Mouse (Mus musculus) heart, adult 8-10 months (tissue): ENCODE measurements around the gene Lamc2. TPM values are rescaled to one million over a fixed set of nuclear protein-coding genes. Genes with fewer than 3 reads are reported as not detected.
"Not testable (repeated sequence)": the region's sequence is repeated elsewhere in the genome, so short reads cannot be mapped to it uniquely, and the experiment has no call there.

Experiments
- DNase-seq: peaks from one replicate; pipeline ENCODE4 v3.0.0; 2022; ENCODE audit warnings: low spot score
- total RNA-seq, 4 experiments: library from RNA; stranded (reverse); gene quantifications; 2 replicates each; pipeline ENCODE4 v1.2.4; 2022

Lamc2 gene
- total RNA-seq, 4 experiments from 2014 or later, result 8.3 to 14.2 (median 11.6) TPM

DNA sequence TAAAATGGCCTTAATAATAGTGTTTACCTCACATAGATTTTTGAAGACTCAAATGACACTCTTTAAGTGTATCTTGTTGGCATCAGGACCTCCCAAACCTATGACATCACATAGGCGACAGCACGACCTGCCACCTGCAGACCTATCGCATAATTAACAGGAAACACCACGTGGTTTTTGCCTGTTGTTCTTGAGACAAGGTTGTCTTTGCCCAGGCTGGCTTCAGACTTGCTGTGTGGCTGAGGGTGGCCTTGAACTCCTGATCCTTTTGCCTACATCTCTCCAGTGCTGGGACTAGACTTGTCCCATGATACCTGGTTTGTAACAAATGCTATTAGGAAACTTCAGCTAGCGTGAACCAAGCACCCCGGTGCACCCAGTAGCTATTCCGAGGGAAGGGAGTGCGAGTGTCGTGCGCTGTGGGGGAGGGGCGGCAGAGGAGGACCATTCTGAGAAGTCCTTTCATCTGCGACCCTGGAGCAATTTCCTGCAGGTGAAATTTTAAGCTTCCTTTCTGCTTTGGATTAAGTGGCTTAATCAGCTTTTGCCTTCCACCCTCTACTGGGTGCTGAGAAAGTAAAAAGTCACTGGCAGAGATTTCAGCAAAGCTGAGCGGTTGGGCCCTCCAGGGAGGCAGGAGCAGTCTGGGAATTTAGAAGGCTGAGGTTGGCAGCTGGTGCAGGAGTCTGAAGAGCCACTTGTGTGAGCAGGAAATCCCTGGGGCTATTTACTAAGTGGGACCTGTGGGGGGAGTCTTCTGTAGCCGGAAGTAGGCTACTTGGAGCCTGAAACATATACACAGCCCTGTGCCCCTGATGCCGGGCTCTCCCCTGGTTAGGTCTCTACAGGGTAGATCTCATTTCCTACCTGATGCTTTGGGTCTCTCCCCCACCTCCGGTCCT, 90.2 kb downstream of the Lamc2 start:
- no peak for DNase-seq

DNA sequence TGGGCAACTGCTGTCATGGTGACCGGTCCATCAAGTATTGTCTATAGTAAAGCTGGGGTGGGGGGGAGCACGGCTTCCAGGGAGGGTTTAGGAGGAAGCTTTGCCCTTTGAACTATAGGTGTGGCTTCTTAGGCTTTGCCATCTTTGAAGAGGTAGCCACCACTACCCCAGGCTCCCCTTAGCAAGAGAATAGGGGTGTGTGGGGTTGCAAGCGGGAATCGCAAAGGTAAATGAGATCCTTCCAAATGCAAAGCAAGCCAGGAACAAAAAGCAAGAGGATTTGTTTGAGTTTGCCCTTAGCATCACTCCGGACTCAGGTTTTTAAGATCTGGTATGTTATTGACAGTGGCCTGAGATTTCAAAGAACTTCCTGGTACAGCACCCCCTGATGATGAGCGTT, 90.9 kb downstream of the Lamc2 start:
- DNase-seq, result no peak

GRCm38 (mm10) chr1:153094226-153095076, 91.8 kb downstream of the Lamc2 start:
- DNase-seq, result no peak

DNA sequence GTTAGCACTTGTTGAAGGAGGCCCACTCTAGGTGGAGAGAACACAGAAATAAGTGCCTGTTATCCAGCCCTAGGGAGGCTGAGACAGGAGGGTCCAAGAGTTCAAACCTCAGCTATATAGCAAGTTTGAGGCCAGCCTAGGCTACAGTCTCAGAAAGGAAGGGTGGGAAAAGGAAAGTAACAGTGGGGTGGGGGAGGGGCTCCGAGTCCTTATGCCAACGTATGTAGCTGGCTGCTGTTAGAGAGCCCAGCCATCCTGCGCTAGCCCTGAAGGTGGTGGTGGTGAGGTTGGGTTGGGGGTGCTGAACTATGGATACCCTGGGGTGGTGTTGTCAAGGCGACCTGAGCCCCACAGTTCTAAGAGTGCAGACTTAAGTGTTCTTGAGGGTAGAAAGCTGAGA, 92.7 kb downstream of the Lamc2 start:
- no peak for DNase-seq

- no peak for DNase-seq
These were observed 93.1 kb downstream of the Lamc2 start for GRCm38 (mm10) chr1:153093172-153093571.

DNA sequence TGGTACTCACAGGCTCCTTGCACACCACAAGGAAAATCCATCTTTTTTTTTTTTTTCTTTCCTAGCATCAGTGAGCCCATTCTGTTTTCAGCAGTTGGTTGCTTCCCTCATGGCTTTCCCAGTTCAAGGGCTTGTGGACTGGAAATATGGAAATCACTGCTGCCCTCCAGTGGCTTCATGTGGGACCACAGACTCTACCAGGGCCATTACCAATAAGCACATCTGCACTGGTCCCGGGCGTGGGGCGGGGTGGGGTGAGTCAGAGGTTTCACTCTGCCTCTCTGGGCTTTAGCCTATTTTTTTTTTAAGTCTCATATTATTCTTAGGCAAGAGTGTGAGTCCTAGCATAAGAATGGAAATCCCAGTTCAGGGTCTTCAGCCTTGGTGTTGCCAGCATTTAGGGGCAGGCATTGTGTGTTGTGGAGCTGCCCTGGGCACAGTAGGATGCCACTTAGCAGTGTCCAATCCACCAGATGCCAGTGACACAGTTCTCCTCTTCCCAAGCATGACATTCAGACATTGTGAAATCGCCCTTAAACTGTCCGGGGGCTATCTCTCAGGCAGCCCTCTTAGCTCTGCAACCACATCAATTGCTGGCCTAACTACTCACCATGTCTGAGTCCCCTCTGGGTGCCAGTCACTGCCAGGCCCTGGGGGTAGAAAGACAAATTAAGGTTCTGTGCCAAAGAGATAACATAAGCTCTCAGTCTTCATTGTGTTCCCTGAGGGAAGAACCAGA, 93.8 kb downstream of the Lamc2 start:
- peak; percentile 79 for DNase-seq

DNA sequence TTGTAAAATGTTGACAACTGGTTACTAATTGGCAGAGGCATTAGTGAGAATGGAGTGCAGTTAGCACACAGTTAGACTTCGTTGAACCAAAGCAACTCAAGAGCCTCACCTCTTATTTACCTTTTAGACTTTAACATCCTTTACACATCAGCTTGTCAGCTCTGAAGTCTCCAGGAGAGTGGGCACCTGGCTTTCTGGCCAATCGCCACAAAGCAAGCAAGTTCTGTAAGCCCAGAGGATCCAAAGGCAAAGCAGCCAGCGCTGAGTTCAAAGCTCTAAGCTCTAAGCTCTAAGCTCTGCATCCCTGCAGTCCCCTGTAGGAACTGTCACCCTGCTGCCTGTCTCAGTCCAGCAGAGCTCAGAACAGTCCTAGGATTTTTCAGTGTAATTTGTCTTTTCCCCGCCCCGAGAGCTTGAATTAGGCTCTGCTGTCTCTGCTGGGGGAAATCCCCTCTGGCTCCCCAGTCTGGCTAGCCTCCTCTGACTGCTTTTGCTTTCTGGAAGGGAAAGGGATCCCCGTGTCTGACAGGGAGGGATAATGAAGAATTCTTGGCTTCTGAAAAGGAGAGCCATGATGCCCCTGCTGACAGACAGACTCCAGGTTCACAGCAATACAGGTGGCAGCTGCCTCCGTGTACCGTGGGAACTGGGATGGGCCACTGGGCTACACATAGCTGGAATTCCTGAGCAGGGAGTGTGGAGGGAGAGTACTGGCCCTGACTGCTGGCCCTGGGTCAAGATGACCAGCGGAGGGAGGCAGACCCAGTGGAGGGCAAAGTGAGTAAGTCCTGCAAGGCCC, 94.6 kb downstream of the Lamc2 start:
- peak; percentile 28 for DNase-seq

- DNase-seq, result no peak
These were observed 95.4 kb downstream of the Lamc2 start for GRCm38 (mm10) chr1:153090807-153091206.

GRCm38 (mm10) chr1:153090081-153090480, 96.2 kb downstream of the Lamc2 start:
- no peak for DNase-seq

GRCm38 (mm10) chr1:153087771-153088170, 98.5 kb downstream of the Lamc2 start:
- DNase-seq, result no peak

GRCm38 (mm10) chr1:153085198-153085597, 101.0 kb downstream of the Lamc2 start:
- no peak for DNase-seq

- DNase-seq, result no peak
These were observed 102.1 kb downstream of the Lamc2 start for GRCm38 (mm10) chr1:153084191-153084590.

DNA sequence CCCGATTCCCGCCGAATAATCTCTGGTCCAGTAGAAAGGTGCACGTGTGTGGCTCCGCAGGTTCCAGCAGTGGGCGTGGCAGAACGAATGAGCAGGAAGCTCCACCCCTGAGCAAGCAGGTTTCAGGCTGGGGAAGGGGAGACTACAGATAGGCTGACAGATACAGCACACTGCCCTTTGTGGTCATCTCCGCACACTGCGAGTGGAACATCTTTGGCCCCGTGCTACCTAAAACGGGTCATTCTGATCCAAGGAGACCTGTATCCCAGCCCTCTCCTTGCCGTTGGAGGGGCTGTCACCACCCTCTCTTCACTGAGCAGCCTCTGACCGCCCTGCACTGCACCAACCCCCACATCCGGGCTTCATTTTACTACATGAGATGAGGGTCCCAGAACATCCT, 103.0 kb downstream of the Lamc2 start:
- not testable (repeated sequence) for DNase-seq

DNA sequence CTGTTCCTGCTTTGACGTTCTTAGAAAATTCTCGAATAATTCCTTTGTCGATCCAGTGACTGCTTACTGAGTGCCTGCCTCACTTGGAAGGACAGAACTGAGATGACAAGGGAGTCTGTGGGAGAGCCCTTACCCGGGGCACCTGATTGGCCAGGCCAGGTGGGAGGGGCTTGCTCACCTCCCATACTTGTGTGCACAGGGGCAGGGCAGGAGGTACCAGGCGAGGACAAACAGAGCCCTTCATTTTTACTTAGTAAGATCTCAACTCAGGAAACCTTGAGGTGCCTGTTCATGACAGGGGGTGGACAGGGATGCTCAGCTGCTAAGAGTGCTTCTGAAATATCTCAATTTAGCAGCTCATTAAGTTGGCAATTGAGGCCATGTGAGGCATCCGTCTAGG, 110.3 kb downstream of the Lamc2 start:
- no peak for DNase-seq

- no peak for DNase-seq
These were observed 111.0 kb downstream of the Lamc2 start for GRCm38 (mm10) chr1:153075087-153075736.

DNA sequence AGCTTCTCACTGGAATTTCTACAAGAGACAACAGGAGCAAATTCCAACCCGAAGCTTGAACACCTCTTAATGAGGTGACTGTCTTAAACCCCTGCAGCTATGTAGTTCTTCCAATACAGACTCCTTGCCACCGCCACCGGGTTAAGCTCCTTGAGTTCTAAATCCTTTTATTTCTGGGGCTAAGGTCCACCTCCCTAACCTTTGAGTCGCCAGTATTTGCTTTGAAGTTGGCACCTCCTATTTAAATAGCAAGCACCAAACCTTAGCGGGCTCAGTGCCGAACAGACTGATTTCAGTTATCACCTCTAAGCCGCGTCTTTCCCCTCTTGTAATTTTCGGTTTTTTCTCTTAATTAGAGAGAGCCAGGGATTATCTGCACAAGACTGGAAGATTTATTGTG, 112.8 kb downstream of the Lamc2 start:
- DNase-seq, result no peak
